Mouse (Mus musculus) layer of hippocampus, adult 8-10 months (tissue): ENCODE results near the gene Vars2. TPM values are rescaled to one million over a fixed set of nuclear protein-coding genes. Genes with fewer than 3 reads are reported as not detected.

Experiments
- DNase-seq, 2 experiments: peaks; one replicate each; pipeline ENCODE4 v3.0.0; 2022; ENCODE audit warnings: low spot score in 2 of 2
- total RNA-seq, 4 experiments: library from RNA; stranded (reverse); gene quantifications; 2 replicates each; pipeline ENCODE4 v1.2.4; 2022

Gene Vars2
- total RNA-seq, 4 experiments from 2014 or later, result 28.0 to 44.7 (median 35.4) TPM

DNA sequence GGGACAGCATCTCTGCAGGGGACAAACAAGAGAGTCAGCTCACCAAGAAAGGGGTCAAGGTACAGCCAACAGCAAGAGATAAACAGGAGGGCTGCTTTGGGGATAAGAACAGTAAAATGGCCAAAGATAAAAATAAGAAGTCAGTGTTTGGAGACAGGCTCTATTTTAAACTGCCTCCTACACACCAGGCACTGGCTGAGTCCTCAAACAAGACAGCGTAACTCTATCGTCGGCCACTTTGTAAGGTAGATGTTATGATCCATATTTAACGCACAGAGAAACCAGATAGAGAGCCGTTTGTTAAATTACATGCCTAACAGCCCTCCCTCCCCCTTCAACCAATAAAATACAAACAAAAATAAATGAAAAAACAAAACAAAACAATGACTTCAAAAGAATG, 26.5 kb upstream of the Vars2 start:
- DNase-seq, result no peak

DNA sequence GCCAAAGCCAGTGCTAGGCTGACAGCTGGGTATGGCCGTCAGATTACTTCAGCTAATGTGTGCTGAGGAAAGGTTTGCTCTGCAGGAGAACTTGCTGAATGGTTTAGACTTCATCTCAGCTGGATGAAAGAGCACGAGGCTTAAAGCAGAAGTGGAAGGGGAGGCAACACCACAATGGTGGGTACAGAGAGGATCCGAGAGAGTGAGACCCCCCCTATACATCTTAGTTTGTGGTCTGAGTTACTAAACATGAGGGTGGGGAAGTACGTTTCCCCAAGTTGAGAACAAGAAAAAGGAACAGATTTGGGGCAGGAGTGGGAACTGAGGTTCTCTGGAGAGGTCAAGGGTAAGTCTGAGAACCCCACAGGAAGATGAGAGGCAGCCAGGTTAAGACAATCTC, 25.0 kb upstream of the Vars2 start:
- no peak for DNase-seq

DNA sequence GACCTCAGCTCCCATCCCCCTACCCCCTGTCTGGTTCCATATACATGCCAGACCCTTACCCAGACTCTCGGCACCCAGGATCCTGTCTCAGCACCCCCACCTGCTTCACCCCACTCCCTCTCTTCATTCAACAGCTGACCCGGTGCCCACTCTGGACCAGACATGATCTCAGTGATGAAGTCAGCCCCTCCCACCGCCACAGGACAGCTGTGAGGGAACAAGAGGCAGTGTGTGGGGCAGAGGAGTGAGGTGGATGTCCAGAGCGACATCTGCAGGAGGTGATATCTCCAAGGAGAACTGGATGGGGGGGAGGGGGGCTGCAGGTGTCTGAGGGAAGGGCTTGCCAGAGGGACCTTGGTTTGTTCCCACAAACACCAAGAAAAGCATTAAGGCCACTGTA, 24.4 kb upstream of the Vars2 start:
- DNase-seq, result no peak

DNA sequence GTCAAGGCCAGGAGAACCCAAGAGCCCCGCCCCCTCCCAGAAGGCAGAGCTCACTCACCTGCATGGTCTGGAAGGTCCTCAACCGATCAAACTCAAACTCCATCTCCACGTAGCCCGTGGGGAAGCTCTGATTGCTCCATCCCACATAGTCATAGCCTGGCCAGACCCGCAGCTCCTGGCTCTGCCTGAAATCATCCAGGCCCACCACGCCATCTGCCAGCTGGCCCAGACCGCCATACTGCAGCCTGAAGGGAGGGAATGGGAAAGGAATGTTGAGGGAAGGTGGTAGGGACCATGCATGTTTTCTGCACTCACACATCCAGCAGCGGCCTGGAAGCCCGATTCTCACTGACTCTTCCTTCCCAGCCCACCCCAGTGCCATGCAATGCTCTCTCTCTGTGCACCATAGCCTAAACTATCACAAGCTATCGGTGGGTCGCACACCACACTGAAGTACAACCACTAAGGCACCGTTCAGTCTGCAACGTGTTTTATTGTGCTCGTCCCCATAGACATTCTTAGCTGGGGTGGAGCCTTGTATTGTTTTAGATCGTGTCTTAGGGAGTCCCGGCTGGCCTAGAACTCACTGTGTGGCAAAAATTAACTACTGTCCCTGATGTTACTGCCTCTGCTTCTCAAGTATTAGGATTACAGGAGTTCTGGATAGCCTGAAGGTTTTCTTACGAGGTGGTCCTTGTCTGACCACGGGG, 22.7 kb upstream of the Vars2 start:
- DNase-seq, result no peak

DNA sequence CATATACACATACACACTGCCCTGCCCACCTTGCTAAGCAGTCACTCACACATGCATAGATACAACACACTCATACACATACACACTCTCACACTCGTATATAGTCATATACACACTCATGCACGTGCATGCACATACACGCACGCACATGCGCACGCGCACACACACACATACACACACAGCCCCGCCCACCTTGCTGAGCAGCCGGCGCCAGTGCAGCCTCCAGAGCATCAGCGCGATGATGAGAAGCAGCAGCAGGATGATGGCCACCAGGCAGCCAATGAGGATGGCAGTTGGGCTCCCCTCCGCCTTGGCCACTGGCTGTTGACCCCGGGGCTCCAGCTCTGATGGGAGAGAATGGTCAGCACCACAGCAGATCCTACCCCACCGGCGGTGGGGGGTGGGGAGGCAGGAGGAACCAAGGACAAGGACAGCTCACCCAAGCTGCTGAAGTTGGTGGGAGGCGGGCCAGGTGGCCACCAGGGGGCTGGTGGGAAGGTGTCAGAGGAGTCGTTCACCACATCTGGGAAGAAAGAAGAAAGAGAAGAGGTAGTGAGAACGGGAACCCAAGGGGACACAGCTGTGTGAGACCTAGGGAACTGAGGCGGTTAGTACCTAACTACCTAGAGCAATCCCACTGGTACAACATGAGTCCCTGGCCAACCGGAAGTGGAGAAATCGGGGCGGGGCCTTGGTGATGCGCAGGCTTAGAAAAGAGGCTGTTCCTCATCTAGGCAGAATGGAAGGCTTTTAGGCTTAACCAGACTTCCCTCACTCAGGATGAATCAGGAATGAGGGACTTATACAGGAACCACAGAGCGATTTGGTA, 21.2 kb upstream of the Vars2 start:
- no peak for DNase-seq

DNA sequence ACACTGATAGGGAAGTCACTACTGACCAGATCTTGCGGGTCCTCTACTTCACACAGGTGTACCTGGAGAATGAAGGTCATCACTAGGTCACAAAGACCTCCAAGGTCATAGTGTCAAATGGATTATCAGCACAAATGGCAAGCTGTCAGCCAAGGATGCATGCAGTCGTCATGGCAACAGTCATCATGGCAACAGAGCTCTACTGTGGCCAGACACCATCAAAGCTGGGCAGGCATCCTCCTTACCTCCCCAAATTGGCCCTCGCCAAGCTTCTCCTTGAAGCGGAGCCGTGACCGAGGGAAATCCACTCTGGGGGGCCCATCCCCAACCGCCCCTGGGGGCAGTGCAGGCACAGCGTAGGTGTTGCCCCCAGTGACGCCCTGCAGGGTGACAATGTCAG, 17.7 kb upstream of the Vars2 start:
- DNase-seq, result no peak

DNA sequence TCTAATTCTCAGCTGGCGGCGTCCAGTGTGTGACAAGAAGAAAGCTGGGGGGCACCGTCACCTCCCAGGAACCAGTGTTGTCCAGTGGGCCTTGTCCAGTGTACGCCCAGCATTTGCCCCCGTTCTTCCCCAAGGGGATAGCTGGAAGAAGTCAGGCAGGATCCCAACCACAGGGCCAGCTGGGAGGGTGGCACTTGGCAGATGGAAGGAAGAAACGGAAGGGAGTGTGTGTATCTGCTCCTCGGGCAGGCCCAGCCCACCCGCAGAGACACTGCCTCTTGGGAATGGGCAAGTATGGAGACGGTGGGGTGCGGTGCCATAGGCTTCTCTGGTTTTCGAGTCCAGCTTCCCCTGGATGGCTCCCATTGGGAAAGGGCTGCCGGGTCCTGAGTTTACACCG, 14.6 kb upstream of the Vars2 start:
- no peak for DNase-seq

DNA sequence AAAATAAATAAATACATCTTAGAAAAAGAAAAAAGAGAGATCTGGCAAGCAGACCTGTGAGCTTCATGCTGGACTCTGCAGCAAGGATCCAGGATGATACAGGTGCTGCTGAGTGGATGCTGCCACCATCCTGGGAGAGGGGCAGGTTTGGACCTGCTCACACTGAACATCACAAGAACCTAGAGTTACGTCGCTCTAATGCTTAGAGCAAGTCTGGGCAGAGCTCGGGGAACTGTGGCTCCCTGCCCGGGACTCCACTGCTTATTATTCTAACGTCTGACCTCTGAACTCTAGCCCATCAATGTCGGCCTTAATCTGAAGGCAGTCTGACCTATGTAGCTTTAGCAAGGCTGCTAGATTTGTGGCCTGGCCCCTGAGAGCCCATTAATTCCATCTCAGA, 13.2 kb upstream of the Vars2 start:
- no peak for DNase-seq

DNA sequence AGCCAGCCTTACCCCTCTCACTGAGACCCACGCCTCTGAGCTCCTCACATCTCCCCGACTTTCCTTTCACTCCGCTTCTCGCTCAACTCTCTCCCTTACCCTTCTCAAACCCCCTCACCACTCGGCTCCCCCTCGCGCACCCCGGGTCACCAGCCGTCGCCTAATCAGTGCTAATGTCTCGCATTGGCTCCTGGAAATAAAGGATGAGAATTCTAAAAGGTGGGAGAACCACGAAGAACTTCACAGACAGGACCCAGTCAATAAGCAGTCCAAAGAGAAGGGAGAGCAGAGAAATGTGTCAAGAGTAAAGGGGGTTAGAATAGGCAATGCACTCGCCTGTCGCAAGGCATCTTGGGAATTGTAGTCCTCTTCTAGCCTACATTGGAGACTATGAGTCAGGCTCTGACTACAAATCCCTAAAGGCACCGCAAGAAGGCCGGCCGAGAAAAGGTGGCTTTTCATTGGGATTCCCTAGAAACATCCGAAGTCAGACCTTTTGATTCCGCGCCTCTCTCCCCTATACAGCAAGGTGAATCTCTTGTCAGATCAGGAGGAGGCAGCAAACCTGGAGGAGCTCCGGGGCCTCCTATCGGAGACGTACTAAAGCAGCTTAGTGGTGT, 6.1 kb upstream of the Vars2 start, which contains the start of gene Gtf2h4:
Gtf2h4 (minus strand) TSS at position 324 of the 620 bp plus-strand sequence.
- peak; percentile 92 to 93 for DNase-seq

DNA sequence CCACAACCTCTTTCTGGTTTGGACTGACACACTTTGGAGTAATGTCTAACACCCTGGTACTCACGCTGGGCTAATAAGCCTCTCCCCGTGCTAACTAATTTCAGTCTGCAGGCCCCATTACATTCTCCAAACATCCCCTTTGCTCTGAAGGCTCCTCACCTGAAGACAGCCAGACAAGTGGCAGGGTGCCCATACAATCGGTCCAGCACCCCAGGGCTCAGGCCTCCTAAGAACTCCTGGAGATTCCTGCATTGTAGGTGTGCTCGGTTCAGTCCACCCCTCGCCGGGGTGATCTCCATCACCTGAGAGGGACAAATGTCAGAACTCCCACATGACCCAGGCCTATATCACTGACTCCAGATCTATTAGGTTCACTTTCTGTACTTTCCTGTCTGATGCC, 5.1 kb upstream of the Vars2 start:
- DNase-seq, result no peak

DNA sequence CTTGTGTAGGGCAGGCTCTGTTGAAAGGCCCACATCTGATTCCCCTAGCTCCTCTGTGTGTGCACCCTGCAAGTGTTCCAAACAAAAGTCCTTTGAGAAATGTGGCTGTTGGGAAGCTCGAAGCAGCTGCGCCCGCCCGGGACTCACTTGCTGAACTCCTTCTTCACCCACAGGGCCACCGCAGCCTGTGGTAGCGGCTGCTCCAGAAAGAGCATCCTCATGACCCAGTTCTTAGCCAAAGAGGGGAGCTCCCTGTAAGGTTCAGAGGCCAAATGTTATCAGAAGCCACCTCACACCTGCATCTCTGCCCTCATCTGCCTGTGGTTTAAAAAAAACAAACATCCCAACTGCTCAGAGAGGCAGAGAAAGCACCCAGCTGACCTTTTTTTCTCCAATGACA, 4.5 kb upstream of the Vars2 start:
- DNase-seq, result no peak

DNA sequence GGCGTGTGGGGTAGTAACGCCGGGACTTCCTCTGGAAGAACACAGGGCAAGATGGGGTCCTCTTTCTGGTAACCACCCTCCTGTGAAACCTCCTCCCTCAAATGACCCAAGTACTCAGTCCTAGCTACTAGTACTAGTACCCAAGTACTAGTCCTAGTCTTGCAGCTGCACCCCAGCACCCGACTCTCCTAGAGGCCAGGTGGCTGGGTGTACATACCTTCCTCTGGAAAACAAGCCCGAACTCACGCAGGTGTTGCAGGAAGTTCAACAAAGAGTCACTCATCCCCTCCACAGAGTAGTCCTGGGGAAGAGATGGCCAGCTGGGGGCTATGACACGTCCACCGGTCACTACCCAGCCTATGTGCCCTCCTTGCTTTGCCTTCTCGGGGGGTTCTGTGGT, 2.3 kb upstream of the Vars2 start:
- no peak for DNase-seq

DNA sequence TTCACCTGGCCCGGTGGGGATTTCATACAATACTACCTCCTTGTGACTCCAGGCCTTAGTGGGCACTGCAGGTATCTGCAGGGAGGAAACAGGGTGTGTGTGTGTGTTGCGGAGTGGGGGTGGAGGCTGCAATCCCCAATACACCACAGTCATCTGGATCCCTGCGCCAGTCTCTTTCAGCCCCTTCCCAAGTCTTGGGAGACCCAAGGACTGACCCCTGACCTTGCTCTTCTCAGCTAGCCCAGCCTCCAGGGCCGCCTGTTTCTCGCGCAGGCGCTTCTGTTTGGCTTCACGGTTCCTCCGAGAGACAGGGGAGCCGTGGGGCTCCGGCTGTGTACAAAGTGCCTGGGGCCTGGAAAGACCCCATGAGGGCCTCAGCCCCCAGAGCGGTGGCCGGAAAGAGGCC, 538 bp downstream of the Vars2 start:
- DNase-seq, result peak in 1 of 2 experiments; percentile 29

DNA sequence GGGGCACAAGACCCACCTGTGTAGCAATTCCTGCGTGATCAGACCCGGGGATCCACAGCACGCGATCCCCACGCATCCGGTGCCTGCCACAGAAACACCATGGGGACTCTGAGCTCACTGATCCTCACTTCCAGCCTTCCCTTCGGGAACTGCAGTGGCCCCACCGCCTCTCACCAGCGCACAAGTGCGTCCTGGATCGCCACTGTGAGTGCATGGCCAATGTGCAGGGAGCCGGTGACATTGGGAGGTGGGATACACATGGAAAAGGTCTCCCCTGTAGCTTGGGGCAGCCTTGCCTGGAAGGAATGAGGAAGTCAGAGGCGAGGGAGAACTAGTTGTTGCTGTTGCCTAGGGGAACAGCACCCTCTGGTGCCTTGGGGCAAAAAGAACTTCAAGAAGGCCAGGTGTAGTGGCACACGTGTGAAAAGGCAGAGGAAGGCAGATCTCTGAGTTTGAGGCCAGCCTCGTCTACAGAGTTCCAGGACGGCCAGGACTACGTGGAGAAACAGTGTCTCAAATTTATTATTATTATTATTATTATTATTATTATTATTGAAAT, 1.4 kb downstream of the Vars2 start:
- DNase-seq, result no peak

DNA sequence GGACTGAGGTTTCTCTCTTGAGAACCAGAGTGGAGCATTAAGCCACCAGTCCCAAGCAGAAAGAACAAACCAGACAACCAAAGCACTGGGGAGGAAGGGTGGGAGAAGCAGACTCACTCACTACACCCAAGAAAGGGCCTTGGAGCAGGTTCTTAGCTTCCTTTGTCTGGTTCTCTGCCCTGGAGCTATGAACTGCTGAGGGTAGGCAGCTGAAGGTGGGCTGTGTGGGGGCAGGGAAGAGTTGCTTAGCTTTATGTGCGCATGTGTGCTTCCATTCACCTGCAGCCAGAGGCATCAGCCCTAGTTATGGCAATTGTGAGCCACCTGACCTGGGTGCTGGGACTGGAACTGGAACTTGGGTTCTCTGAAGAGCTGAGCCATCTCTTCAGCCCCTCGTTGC, 14.3 kb downstream of the Vars2 start:
- no peak for DNase-seq

DNA sequence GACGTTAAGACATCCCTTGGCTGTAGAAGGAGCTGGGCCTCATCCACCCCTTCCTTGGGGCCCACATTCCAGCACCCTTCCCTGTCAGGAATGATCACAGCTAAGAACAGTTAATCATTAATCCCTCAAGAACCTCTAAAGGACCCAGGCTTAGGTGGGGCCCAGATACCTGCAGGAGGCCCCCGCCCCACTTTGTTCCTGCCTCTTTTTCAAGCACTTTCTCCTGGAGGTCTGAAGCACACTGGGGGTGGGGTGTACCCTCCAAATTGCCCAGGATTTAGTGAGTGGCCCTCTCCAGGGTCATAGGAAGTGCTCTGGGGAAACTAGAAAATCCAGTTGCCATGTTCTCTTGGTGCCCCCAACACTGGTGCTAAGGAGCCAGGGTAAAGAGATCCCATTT, 18.0 kb downstream of the Vars2 start:
- no peak for DNase-seq

DNA sequence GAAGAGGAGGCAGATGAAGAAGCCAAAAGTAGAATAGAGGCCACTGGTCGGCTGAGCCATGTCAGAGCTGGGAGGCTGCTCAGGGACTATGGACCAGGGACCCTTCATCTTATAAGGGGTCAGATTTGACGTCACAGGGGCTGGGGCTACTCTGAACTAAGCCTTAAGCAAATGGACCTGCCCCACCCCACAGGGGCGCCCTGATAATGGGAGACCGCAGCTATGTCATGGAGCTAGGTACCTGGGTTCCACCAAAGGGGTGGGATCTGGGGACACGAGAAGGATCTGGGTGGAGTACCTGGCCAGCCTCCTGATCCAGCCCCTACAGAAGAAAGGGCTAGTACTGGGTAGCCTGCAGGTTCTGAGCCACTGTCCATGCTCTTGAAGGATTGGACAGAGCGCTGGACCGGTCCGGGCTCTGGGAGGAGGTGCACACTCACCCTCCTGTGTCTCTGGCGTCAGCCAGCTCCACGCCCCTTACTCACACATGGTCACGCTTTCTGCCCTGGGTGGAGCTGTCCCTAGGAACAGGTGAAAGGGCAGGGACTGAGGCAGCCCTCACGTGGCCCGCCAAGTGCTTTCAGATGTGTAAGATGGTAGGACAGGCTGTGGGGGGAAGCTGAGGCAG, 23.7 kb downstream of the Vars2 start, which contains the start of gene Mucl3:
Mucl3 (minus strand) TSS at position 87 of the 628 bp plus-strand sequence.
- no peak for DNase-seq

DNA sequence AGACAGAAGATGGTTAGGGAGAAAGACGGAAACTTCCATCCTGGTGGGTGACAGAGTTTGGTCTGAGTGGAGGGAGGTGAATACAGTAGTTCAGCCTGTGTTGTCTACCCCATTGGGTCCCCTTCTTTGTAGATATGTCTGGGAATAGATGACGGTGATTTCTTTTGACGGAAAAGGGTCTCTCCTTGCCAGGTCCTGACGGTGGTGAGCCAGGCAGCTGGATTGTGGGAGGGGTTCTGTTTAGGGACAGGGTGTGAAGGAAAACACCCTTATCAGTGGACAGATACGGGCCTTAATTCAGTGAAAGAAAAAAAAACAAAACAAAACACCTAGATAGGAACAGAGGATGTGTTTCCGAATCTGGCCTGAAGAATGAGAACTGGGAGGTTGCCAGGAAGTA, 28.0 kb downstream of the Vars2 start:
- no peak for DNase-seq

DNA sequence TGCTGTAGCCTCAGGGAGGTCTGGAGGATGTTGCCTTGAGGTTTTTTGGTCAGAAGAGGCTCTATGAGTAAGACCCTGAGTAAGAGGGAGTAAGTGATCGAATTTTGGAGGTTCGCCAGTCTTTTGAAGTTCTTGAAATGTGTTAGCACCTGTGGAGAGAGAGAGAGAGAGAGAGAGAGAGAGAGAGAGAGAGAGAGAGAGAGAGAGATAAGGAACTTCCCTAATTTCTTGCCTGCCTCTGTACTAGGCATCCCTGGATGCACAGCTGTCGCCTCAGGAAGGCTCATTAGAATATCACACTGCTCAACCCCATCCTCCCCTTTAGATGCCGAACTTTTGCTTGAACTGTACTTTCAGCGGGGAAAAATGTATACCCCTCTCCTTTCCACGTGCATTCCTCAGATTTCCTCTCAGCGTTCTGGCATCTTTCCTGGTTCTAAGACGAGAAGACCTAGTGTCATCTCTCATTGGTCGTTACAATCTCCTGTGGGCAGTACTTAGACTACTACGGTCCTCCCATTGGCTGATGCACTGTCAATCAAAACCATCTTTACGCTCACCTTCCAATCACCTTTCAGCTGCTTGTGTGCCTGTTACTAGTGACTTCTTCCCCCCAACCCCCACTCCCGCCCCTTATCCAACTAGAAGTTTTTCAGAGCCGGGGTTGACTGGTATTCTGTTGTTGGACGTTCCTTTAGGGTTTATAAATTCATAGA, 28.8 kb downstream of the Vars2 start:
- peak in 1 of 2 experiments; percentile 51 for DNase-seq

DNA sequence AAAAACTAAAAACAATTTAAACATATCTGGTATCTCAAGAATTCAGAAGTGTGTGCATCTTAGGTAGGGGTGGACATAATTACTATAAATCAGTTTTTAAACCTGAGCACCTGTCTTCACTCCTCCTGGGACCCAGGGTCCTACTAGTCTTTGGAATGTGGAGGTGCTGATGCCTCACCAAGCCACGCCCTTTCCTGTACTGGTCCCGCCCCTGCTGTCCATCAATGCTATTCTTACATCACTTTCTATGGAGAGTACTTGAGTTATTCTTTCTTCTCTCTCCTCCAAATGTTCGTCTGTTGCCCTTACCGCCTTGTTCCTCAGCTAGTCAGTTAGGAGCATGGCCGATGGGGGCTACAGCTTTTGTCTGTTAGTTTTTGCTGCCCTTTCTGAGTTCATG, 31.0 kb downstream of the Vars2 start:
- no peak for DNase-seq

DNA sequence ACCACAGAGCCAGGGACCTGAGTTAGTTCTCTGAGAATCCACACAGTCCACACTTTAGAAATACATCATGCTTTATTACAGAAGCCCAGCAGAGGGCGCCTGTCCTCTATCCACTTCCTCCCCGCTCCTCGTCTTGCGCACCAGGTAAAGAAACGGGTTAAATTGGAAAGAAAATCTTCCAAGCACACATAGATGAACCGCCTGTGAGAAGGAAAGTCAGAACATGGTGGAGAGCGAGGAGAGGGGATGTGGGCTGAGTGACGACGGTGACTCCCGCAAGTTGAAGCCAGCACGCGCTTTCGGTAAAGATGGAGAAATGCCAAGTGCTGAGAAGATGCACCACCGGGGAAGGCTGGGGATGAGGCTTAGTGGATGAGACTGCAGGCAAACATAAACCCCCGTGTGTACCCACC, 31.7 kb downstream of the Vars2 start:
- peak; percentile 74 to 84 for DNase-seq
